Mouse (Mus musculus): ENCODE measurements around the gene Akt1s1. TPM values are rescaled to one million over a fixed set of nuclear protein-coding genes. Genes with fewer than 3 reads are reported as not detected.

The Akt1s1 gene
- total RNA-seq, 2 experiments from 2014 or later, result 108 to 118 TPM

DNA sequence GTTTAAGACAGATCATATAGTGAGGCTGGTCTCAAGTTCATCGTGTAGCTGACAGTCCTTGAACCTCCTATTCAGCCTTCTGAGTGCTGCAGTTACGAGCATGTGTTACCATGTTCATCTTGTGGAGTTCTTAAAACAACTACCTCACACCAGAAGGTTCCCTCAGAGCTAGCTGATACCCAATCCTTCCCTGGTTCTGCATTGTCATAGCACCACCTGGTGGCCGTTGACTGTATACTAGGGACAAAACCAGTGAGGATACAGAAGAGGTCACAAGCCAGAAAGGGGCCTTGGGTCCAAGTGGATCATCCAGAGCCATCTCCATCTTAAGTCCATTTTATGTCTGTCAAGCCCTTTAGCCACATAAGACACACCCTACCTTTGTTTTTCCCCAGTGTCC is 23.9 kb upstream of the Akt1s1 start:
- peak; percentile 83 to 88 for DNase-seq

DNA sequence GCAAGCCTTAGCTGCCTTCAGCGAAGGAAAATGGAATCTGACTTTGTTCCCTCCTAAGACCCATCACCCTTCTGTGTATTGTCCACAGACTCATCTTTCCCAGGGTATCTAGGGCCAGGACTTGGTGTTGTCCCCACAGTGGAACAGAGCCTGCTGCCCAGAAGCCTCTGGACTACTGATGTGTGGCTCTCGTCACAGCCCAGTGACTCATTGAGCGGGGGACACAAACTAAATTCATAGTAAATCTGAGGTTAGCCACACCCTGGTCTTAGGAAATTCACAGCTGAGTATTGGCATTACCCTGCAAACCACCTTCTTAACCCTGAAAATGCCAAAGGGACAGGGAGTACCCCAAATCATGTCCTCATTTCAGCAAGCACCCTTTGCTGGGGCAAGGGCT is 22.0 kb upstream of the Akt1s1 start:
- DNase-seq, result peak; percentile 22 to 31

DNA sequence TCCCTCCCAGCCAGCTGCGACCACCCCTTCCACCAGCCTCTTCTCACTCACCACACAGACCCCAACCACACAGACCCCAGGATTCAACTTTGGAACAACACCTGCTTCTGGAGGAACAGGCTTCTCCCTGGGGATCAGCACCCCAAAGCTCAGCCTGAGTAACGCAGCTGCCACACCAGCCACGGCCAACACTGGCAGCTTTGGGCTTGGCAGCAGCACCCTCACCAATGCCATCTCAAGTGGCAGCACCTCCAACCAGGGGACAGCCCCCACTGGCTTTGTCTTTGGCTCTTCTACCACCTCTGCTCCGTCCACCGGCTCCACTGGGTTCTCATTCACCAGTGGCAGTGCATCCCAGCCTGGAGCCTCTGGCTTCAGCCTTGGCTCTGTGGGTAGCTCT is 20.1 kb upstream of the Akt1s1 start:
- no peak for DNase-seq

DNA sequence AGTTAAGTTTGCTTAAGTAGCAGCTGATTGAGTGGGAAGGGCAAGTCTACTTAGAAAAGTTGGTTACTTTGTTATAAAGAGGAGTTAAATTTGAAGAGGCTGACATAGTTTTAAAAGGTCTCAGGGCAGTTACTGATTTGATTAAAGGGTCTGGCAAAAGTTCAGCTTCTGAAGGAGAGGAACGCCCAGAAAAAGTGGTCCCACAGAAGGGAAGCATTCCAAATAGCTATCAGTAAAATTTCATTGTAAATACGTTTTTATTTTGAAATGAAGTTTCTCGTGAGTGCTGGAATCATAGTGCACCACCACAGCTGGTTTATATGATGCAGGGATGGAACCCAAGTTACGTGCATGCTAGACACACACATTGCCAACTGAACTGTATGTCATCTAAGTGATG is 16.0 kb upstream of the Akt1s1 start:
- DNase-seq, result no peak

- DNase-seq, result no peak
Observed at GRCm38 (mm10) chr7:44835373-44836015, 13.3 kb upstream of the Akt1s1 start.

DNA sequence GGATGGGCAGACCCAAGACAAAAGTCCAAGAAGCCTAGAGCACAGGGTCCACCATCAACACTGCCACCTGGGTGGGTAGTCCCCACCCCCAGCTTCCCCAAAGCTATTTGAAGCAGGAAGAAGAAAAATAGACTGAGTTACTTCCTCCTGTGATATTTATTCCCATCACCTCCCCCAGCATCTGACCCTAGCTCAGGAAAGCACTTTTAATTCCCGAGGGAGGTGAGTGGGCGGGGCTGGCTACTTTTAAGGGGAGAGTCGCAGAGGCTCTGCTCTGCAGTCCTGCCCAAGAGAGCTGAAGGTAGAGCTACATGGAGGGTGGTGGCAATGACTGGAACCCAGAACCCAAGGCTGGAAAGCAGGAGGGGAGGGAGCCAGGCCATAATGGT is 12.8 kb upstream of the Akt1s1 start:
- peak; percentile 29 to 63 for DNase-seq

GRCm38 (mm10) chr7:44836423-44837053 is 12.3 kb upstream of the Akt1s1 start:
- no peak for DNase-seq

DNA sequence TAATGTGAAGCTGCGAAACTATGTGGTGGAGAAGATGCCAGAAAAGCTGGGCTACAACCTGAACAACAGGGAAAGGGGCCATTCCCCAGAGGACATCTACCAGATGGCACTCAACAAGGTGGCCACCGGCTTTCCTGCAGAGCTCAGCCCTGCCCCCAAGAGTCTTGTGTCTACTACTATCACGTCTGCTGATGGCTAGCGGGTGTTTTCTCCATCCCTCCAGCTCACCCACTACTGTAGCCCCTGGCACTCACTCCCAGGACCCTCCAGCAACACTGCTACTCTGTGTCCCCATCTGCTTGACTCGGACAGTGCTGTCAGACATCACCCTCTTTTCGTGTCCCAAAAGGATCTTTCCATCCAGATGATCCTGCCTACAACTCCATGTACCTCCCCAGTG is 10.7 kb upstream of the Akt1s1 start:
- no peak for DNase-seq

GRCm38 (mm10) chr7:44839171-44839490 is 9.7 kb upstream of the Akt1s1 start:
- DNase-seq, result no peak

DNA sequence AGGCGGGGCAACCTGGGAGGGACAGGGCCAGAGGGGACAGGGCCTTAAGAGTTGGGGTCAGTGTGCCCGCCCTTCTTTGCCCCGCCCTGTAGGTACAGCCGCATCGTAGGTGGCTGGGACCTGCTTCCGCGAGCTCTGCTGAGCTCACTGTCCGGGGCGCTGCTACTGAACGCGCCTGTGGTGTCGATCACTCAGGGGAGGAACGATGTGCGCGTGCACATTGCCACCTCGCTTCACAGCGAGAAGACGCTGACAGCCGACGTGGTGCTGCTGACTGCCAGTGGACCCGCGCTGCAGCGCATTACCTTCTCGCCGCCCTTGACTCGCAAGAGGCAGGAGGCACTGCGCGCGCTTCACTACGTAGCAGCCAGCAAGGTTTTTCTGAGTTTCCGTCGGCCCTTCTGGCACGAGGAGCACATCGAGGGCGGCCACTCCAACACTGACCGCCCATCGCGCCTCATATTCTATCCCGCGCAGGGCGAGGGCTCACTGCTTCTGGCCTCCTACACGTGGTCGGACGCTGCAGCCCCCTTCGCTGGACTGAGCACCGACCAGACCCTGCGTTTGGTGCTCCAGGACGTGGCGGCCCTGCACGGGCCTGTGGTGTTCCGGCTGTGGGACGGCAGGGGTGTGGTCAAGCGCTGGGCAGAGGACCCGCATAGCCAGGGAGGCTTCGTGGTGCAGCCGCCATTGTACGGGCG is 9.2 kb upstream of the Akt1s1 start:
- peak; percentile 63 to 67 for DNase-seq

GRCm38 (mm10) chr7:44840426-44840825 is 8.4 kb upstream of the Akt1s1 start:
- DNase-seq, result no peak

- no peak for DNase-seq
Observed at GRCm38 (mm10) chr7:44841825-44842463, 6.8 kb upstream of the Akt1s1 start.

GRCm38 (mm10) chr7:44845006-44845405 is 3.8 kb upstream of the Akt1s1 start:
- DNase-seq, result no peak

GRCm38 (mm10) chr7:44846804-44847203 is 2.0 kb upstream of the Akt1s1 start:
- DNase-seq, result no peak

- DNase-seq, result no peak
Observed at GRCm38 (mm10) chr7:44847772-44848171, 1.0 kb upstream of the Akt1s1 start.

DNA sequence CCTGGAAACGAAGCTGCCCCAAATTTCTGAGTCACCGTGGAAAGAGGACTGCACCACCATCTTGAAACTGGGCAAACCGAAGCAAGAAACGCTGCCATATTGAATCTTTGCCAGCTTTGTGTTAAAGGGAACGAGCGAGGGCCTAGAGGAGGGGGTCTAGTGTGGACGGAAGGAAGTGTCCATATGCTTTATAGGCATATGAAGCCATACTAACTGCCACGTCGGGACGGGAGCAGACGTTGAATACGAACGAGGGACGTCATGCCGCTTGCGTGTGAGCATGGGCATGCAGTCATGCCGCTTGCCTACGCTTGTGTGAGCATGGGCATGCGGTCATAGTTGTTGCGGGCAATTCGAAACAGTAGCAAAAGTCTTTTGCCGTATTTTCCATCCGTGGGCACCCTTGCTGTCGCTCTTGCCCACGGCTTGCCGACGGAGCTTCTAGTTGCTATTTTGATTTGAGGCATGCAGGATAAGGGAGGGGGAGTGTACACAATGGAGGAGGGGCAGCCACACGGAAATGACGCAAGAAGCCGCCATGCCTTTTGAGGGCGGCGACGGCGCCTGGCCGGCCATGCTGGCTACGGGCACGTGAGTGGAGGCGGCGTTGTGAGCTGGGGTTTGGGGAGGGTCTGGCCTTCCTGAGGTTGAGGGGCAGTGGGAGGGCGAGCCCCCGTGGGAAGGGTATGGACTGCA is 773 bp downstream of the Akt1s1 start:
- DNase-seq, result peak; percentile 94

GRCm38 (mm10) chr7:44850146-44850545 is 1.4 kb downstream of the Akt1s1 start:
- peak; percentile 84 to 92 for DNase-seq

DNA sequence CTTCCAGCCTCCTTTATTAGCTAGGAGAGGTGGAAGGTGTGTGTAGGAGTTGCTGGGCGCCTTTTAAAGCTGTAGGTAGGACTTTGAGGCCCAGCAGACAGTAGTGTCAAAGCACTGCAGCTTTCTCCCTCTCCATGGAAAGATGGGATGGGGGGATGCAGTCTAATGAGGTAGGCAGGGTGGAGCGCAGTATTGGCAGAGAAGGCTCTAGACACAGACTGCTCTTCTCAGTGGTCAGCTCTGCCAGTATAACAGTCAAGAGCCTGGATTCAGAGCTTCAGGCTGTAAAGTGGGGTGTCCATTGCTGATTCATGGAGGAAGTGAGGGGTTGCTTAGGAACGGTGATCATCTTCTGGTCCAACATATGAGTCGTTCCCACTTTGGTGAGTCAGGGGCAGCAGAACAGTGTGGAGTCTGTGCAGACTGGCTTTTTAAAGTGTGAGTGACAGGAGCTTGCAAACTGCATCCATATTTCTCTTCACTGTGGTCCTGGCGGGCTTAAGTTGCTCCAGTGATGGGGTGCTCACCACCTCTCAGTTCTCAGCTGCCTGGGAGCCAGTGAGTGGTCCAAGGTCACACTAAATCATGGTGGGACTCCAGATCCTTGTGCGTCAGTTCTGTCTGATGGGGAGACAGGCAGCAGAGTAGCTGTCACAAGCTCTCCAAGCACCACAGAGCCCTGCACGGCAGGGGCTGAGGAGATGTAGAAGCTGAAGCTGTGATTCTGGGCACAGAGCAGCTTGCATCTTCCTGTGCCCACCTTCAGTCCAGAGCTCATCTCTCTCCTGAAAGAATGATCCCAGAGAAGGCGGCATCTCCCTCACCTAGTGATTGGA is 2.2 kb downstream of the Akt1s1 start:
- no peak for DNase-seq

DNA sequence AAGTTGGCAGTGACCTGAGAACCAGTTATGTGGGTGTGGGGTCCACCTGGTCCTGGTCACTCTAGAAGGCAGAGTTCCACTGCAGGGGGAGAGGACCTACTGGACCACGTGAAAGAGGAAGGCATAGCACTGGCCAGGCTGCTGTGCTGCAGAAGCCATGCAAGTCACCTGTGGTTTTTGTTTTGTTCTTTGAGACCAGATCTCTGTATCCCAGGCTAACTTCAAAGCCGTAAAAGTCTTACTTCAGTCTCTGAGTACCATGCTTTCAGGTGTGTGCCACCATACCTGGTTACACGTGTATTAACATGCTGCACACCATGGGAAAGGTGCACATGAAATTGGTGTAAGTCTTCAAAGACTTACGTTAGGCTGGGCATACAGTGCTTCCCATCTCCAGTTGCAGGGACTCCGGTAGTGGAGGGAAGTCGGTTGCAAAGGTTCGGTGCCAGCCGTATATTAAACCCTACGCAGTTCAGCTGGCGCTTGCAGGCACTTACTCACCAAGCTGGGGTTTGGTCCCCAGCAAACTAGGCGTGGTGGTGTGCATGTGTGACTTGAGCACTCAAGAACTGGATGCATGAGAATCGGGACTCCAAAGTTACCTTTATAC is 2.9 kb downstream of the Akt1s1 start:
- no peak for DNase-seq

DNA sequence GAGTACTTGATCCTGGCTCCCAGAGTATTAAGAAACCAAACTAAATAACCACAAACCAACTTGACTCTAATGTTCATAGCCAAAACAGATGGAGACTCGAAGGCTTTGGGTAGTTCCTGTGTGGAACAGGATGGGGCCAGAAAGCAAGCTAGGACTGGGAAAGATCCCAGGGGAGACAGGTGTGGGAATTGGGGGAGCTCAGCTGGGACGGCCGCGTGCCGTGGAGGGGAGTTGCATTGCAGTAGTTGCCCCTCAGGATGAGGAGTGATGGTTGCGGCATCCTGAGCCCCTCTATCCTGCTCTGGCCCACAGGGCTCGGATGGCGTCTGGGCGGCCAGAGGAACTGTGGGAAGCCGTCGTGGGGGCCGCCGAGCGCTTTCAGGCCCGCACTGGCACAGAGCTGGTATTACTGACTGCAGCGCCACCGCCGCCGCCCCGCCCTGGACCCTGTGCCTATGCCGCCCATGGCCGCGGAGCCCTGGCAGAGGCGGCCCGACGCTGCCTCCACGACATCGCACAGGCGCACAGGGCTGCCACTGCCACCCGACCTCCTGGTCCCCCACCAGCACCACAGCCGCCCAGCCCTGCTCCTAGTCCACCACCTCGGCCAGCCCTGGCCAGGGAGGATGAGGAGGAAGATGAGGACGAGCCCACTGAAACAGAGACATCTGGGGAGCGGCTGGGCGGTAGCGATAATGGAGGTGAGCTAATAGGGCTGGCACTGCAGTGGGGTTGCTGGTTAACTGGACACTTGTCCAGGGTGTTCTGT is 3.7 kb downstream of the Akt1s1 start:
- DNase-seq, result no peak

Data from adrenal gland, postnatal 36 days (tissue).